Mouse (Mus musculus) adrenal gland (tissue): Measurements from ENCODE around the gene Spi1.

Source experiments
- intact Hi-C: fragments of 180-260 bp; cut with DNase I; formaldehyde crosslinking; loops from one replicate; pipeline ENCODE4 v1.15.1; 2025

Spi1 gene

GRCm38 (mm10) chr2:91065544-91065943, 16.6 kb upstream of the Spi1 start:
- intact Hi-C loops, result loop anchor here (10.0 kb wide), 1 partner anchor 121 kb away; the partner anchor contains the start of gene Celf1

GRCm38 (mm10) chr2:91066455-91066854, 15.7 kb upstream of the Spi1 start:
- intact Hi-C loops, result loop anchor here (10.0 kb wide), 1 partner anchor 122 kb away; the partner anchor contains the start of gene Celf1

GRCm38 (mm10) chr2:91068162-91068871, 13.9 kb upstream of the Spi1 start:
- intact Hi-C loops, result loop anchor here (10.0 kb wide), 1 partner anchor 124 kb away; the partner anchor contains the start of gene Celf1

- intact Hi-C loops, result loop anchor here (10.0 kb wide), 1 partner anchor 124 kb away; the partner anchor contains the start of gene Celf1
Measured at GRCm38 (mm10) chr2:91068872-91069165, 13.4 kb upstream of the Spi1 start.

GRCm38 (mm10) chr2:91069306-91070000, 12.7 kb upstream of the Spi1 start:
- intact Hi-C loops, result loop anchor here (10.0 kb wide), 1 partner anchor 125 kb away; the partner anchor contains the start of gene Celf1

GRCm38 (mm10) chr2:91070076-91070800, 12.0 kb upstream of the Spi1 start, which contains the start of gene Slc39a13:
Gene Slc39a13 (minus strand): TSS chr2:91070417.
- intact Hi-C loops, result loop anchor here (1.0 kb wide), 1 partner anchor 31 kb away; no protein-coding TSS in a partner anchor

GRCm38 (mm10) chr2:91071059-91071458, 11.1 kb upstream of the Spi1 start:
- intact Hi-C loops, result no loop called here

GRCm38 (mm10) chr2:91072092-91072491, 10.1 kb upstream of the Spi1 start:
- intact Hi-C loops, result no loop called here

- intact Hi-C loops, result no loop called here
Measured at GRCm38 (mm10) chr2:91077957-91078313, 4.3 kb upstream of the Spi1 start.

- intact Hi-C loops, result no loop called here
Measured at GRCm38 (mm10) chr2:91078314-91079025, 3.7 kb upstream of the Spi1 start.

- intact Hi-C loops, result no loop called here
Measured at GRCm38 (mm10) chr2:91079026-91079384, 3.2 kb upstream of the Spi1 start.

- intact Hi-C loops, result no loop called here
Measured at GRCm38 (mm10) chr2:91080784-91081513, 1.2 kb upstream of the Spi1 start.

GRCm38 (mm10) chr2:91082844-91083243, 654 bp downstream of the Spi1 start:
- intact Hi-C loops, result no loop called here

GRCm38 (mm10) chr2:91083366-91083940, 1.3 kb downstream of the Spi1 start:
- intact Hi-C loops, result no loop called here

GRCm38 (mm10) chr2:91084179-91084820, 2.1 kb downstream of the Spi1 start:
- intact Hi-C loops, result no loop called here

- intact Hi-C loops, result no loop called here
Measured at GRCm38 (mm10) chr2:91085494-91086391, 3.6 kb downstream of the Spi1 start.

- intact Hi-C loops, result no loop called here
Measured at GRCm38 (mm10) chr2:91086392-91087237, 4.4 kb downstream of the Spi1 start.

- intact Hi-C loops, result no loop called here
Measured at GRCm38 (mm10) chr2:91087453-91087852, 5.3 kb downstream of the Spi1 start.
